Mouse (Mus musculus): ENCODE results near the gene Slc35a3. TPM values are rescaled to one million over a fixed set of nuclear protein-coding genes. Genes with fewer than 3 reads are reported as not detected.

Gene Slc35a3
- 10 to 100 TPM; 22.8 to 25.4 TPM for total RNA-seq (2023)

DNA sequence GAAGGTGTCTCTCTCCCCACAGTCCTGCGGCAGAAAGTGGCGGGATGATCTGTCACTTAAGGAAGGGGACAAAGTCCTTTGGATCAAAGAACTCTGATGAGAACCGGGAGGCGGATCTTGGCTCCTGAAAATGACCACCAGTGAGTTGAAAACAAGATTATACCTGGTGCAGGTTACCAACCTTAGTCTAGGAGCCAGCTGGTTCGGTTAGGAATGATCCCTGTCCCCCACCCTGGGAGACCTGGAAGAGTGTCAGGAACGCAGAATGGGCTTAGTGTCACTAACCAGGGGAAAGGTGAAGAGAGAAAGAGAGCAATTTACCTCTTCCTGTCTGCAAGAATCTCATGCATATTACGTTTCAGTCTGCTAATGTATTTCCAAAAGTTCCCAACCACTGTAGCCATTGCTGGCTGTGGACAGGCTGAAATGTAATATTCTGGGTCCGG lies at the start of gene Slc35a3:
Gene Slc35a3 (minus strand): TSS at position 396 of the 446 bp plus-strand sequence.

DNA sequence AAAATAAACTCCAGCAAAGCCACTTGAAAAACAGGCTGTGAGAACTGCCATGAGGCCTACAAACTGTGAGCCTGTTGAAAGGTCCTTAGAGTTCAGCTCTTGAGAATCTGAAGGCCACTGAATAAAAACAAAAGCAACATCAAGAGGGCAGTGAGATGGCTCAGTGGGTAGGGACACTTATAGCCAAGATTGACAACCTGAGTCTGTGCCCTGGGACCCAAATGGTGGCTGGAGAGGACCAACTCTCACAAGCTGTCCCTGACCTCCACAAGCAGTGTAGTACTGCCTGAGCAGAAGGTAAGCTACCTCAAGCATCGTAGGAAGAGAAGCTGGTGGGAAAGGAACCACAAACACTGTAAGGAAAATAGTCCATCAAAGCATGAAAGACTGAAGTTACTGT lies 31.5 kb downstream of the Slc35a3 start, which contains the start of gene Gm43191:
Gene Gm43191 (minus strand): TSS at position 101 of the 400 bp plus-strand sequence.

DNA sequence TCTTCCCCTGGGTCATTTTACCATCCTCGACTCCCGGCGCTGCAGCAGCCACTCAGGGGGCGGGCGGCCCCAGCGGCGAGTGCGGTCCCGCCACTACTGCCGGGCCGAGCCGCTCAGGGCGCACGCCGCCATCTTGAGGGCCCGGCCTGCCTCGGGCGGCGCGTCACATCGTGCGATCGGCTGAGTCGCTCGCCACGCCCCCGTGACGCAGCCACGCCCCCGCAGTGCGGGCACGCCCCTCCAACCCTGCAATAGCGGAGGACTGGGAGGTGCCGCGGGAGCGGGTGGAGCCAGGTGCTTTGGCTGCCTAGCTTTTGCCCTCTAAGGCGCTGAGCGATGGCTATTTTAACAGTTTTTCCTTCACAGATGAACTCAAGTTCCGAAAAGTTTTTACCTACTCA lies 50.2 kb downstream of the Slc35a3 start, which contains the start of gene Mfsd14a:
Gene Mfsd14a (minus strand): TSS at position 215 of the 401 bp plus-strand sequence.

Other genes starting within 250 kb of the Slc35a3 start
- 10 to 100 TPM; 20.5 to 20.9 TPM for gene Rtca, start 204.6 kb downstream of the Slc35a3 start, total RNA-seq (2023)
- gene Dbt, start 199.8 kb downstream of the Slc35a3 start, total RNA-seq (2023), result 1 to 10 TPM; 6.7 to 6.8 TPM
- gene Lrrc39, start 149.9 kb downstream of the Slc35a3 start, total RNA-seq (2023), result under 1 TPM; 0.28 to 0.35 TPM
- gene Sass6, start 117.8 kb downstream of the Slc35a3 start, total RNA-seq (2023), result 10 to 100 TPM; 21.8 to 23.9 TPM
- 10 to 100 TPM; 16.4 to 17.3 TPM for gene Trmt13, start 98.2 kb downstream of the Slc35a3 start, total RNA-seq (2023)
- 10 to 100 TPM; 61.3 to 74.0 TPM for gene Mfsd14a, start 50.2 kb downstream of the Slc35a3 start, total RNA-seq (2023)
- not detected for gene Gm43191, start 31.6 kb downstream of the Slc35a3 start, total RNA-seq (2023)
- 10 to 100 TPM; 44.9 to 45.2 TPM for gene Agl, start 95.3 kb upstream of the Slc35a3 start, total RNA-seq (2023)
- gene Frrs1, start 146.6 kb upstream of the Slc35a3 start, total RNA-seq (2023), result 10 to 100 TPM; 40.6 to 50.9 TPM